Mouse (Mus musculus) heart, postnatal 36 days (tissue): ENCODE data around the gene Ranbp1. TPM values are rescaled to one million over a fixed set of nuclear protein-coding genes. Genes with fewer than 3 reads are reported as not detected.
A peak's percentile ranks its signal among the peaks of the same experiment; 100 is the strongest.
"Not testable (repeated sequence)": the region's sequence is repeated elsewhere in the genome, so short reads cannot be mapped to it uniquely, and the experiment has no call there.

Experiments
- DNase-seq, 2 experiments: peaks; one replicate each; pipeline ENCODE4 v3.0.0; 2021 to 2022
- intact Hi-C: fragments of 180-260 bp; cut with DNase I; formaldehyde crosslinking; loops from one replicate; pipeline ENCODE4 v1.15.1; 2025
- total RNA-seq, 2 experiments: library from RNA; stranded (reverse); gene quantifications; 2 replicates each; pipeline ENCODE4 v1.2.3; 2021

Ranbp1 gene
- 10 to 100 TPM; 34.5 to 42.1 TPM for total RNA-seq

DNA sequence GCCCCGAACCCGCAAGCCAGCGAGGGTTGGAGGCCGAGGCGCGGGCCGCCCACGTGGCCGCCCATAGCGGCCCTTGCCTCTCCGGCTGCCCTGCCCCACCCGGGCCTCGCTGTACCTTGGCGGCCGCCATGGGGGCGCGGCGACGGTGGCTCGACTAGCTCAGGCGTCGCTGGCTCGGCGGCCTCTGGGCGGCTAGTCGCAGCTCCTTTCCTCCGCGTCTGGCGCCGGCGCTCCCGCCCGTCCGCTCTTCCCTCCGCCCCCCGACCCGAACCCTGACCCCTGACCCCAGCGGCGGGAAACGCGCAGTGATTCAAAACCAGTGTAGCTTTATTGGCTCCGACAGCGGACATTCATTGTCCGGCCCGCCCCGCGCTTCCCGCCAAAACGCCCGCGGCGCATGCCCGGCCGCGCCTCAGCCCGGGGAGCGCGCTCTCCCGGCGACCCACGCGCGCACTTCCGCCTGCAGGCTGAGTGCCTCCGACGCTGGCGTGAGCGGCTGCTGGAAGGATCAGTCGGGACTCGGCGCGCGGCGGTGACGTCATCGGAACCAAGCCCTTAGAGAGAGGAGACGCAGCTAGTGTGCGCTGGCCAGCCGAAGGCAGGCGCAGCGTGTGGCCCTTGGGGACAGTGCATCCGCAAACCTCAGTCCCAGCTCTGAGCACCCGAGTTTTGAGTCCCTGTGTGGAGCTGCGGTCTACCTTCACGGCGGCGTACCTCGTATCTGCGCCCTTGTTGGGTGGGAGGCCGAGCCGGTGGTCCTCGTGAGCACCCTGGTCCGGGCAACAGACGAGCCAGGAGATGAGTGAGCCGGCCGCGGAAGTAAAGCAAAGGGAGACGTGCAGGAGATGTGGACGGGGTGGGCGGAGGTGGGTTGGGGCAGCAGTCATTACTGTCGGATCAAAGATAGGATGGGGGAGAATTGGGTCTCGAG is at the start of gene Ranbp1, which contains the start of gene Trmt2a:
TSS of gene Ranbp1 (minus strand) at position 300 of the 931 bp plus-strand sequence.
TSS of gene Trmt2a (plus strand) at position 247 of the 931 bp plus-strand sequence.
- DNase-seq, result peak; percentile 98 to 99
- intact Hi-C loops, result loop anchor here (1.0 to 2.0 kb wide), 2 partner anchors 13 to 40 kb away; partner anchors contain the start of genes Dgcr8 and Zdhhc8

DNA sequence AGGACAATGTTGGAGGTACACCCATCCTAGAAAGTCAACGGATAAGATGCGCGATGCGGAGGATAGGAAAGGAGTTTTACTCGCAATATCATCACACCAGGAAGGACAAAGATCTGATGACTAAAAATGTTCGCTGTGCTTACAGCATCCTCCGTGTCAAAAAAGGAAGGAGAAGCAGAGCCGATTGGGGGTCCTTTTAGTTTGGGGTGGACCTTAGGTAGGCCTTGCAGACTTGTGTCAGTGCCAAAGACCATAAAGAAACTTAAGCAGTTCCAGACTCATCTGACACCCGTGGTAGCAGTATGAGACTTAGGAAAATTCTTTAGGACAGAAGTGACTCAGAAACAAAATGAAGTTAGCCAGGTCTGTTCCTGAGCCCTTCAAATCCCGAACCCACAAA is 41.1 kb upstream of the Ranbp1 start:
- DNase-seq, result not testable (repeated sequence)
- intact Hi-C loops, result loop anchor here (2.0 kb wide), 1 partner anchor 41 kb away; the partner anchor contains the start of genes Ranbp1 and Trmt2a

DNA sequence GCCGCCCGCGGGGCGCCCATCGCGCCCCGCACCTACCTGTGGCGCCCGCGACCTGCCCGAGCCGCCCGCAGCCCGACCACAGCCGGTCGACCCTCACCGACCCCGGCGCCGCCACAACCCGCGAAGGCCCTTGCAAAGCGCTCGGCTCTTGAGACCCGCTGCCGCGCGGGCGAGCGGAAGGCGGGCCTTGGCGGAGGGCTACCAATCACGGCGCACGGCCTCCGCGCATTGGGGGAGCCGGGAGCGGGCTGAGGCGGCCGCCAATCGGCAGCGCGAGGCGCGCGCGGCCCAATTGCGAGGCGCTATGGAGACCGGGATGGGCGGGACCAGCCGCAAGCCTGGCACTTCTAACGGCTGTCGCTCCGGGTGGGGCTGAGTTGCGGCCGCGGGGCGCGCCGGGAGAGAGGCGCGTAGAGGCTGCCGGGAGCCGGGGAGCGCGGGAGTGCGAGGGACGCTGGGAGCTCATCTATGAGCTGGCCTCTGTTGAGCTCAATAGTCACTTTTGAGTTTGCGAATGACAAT is 40.6 kb upstream of the Ranbp1 start, which contains the start of gene Dgcr8:
TSS of gene Dgcr8 (minus strand) at position 180 of the 522 bp plus-strand sequence.
- intact Hi-C loops, result loop anchor here (2.0 kb wide), 1 partner anchor 40 kb away; the partner anchor contains the start of genes Ranbp1 and Trmt2a
- DNase-seq, result peak; percentile 96 to 97

DNA sequence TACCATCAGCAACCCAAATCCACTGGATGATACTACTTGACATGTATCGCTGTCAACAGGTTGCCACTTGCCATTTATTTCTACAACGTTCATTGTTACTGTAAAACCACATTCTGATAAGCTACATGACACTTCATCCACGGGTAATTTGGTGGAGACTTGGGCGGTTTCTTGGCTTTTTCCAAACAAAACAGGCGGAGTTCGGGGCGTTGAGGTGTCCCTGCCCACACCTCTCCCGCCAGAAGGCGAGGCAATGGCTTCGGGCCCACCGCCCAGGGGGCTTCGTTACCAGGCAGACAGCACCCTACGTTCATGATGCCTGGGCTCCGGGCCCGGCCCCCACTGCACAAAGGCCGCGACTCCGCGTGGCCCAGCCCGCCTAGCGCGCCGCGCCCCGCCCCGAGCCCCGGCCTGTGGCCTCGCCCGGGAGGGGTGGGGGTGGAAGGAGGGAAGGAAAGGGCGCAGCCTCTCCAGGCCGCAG is 40.1 kb upstream of the Ranbp1 start:
- DNase-seq, result no peak
- intact Hi-C loops, result loop anchor here (2.0 kb wide), 1 partner anchor 40 kb away; the partner anchor contains the start of genes Ranbp1 and Trmt2a

DNA sequence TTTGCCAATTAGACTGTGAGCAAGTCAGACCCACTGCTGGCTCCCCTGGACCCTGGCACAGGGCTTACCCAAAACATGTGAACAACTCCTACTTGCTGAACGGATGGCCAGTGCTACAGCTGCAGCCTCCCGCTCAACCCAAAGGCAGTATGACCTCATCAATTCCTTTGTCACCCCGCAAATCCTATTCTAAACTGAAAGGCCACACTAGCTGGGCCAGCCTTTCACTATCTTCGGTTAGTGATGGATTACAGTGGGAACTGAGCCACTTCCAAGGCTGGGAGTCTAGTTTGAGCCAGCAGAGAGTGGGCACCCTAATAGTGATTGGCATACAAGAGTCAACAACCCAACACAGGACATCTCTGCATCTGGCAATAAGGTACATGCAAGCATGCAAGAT is 39.6 kb upstream of the Ranbp1 start:
- DNase-seq, result no peak
- intact Hi-C loops, result loop anchor here (2.0 kb wide), 1 partner anchor 39 kb away; the partner anchor contains the start of genes Ranbp1 and Trmt2a

DNA sequence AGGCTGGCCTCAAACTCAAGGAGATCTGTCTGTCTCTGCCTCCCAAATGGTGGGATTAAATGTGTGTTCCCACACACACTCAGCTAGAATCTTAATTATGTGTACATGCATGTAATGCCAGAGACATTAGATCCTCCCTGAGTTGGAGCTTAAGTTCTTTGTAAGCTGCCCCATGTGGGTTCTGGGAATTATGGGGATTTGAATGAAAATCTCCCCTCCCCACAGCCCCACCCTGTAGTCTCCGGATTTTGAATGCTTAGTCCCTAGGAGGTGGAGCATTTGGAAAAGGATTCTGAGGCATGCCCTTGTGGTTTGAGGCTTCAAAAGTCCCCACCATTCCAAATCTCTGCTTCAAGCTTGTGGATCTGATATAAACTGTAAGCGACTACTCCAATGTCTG is 26.6 kb upstream of the Ranbp1 start:
- intact Hi-C loops, result no loop called here
- DNase-seq, result no peak

DNA sequence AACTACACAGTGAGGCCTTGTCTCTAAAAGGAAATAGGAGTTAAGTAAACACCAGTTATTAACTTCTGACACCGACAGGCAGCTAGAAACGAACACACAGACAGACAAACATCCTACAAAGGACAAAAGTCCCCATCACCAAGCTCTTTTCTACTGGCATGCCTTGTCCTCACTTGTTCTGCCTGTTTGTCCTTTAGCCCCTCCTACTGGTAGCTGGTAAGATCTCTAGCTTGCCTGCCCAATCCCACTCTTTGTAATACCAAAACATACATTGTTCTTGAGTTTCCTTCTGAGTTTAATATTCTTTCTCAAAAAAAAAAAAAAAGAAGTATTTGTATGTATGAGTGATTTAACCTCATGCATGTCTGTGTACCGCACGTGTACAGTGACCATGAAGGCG is 19.6 kb upstream of the Ranbp1 start:
- intact Hi-C loops, result no loop called here
- DNase-seq, result no peak

DNA sequence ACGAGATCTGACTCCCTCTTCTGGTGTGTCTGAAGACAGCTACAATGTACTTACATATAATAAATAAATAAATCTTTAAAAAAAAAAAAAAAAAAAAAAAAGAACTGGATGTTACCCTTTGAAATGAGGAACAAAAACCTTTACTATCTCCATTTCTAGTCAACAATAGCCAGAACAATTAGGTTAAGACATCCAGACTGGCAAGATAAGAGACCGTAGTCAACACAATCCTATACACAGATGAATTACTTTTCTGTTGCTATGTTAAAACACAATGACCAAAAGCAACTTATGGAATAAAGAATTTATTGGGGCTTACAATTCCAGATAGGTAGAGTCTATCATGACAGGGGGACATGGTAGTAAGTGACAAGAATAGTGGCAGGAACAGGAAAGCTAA is 16.5 kb upstream of the Ranbp1 start:
- no peak for DNase-seq
- intact Hi-C loops, result no loop called here

DNA sequence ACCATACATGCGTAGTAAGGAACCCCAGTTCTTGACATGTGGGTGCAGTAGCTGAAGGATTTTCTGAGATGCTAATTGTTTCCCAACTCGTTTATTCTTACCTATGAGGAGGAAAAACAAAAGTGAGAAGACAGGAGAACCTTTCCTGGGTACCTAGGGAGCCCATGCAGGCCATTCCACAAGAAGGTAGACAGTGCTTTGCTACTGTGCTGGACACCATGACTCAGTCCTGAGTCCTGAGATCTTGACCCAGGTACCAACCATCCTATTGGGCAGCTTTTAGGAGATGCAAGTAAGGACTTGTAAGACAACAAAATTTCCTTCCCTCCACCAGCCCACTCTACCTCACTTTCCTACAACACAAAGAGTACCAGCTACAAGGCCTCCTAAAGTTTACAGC is 9.7 kb upstream of the Ranbp1 start, which contains the start of gene Gm49776:
TSS of gene Gm49776 (minus strand) at position 101 of the 400 bp plus-strand sequence.
- intact Hi-C loops, result no loop called here
- no peak for DNase-seq

DNA sequence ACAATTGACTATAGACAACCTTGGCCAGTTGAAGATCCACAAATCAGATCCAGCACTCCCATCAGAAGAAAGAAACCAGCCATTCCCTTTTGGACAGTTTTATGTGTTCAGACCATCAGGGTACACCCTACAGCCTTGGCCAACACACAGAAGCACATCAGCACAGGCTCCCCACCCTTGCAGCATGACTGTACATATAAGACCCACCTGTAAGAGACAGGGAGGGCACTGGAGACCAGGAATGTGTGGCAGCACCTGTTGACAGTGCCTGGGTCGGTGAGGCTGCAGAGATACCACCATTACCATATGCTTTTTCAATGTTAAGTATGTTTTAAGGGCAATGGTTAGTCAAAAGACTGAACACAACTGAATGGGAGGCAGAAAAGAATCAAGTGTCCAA is 5.3 kb upstream of the Ranbp1 start:
- no peak for DNase-seq
- intact Hi-C loops, result no loop called here

DNA sequence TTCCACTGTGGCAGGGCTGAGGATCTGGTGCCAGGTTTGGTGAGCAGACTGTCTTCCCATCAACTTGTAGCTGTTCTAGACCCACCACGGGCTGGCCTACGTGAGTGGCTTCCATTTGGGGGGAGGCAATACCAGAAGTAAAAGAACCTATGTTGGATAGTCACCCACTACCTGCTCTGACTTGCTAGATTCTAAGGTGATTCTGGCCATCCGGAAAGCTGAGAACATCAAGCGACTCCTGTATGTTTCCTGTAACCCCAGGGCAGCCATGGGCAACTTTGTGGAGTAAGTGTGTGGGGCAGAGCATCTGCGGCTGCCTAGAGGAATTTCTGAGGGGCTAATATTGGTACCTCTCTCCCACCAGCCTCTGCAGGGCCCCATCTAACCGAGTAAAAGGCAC is 4.2 kb upstream of the Ranbp1 start:
- no peak for DNase-seq
- intact Hi-C loops, result no loop called here

DNA sequence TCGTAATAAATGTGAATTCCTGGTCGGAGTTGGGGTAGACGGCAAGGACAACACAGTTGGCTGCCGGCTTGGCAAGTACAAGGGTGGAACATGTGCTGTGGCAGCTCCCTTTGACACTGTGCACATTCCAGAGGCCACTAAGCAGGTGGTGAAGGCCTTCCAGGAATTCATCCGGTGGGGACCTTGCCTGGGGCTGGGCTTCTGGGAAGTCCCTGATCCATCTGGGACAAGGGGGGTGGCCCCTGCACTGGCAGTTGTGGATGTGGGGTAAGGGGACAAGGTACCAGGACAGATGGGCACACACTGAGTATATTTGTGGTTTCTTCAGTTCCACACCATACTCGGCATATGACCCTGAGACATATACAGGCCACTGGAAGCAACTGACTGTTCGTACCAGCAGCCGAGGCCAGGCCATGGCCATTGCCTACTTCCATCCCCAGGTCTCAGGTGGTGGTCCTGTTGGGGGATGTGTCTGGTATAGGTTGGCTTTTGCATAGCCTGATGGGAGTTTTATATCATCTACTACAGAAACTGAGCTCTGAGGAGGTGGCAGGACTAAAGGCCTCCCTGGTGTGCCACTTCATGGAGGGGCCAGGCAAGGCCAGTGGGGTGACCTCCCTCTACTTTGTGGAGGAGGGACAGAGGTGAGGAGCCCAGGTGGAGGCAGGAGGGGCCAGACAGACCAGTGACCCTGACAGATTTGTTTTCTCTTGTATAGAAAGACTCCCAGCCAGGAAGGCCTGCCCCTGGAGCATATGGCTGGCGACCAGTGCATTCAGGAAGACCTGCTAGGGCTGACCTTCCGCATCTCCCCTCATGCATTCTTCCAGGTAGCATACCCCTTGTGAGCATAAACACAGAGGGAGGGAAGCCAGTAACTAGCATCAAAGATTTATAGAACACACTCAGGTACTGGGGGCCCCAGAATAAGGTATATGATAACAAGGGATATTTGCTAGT is 2.6 kb upstream of the Ranbp1 start:
- no peak for DNase-seq
- intact Hi-C loops, result no loop called here

DNA sequence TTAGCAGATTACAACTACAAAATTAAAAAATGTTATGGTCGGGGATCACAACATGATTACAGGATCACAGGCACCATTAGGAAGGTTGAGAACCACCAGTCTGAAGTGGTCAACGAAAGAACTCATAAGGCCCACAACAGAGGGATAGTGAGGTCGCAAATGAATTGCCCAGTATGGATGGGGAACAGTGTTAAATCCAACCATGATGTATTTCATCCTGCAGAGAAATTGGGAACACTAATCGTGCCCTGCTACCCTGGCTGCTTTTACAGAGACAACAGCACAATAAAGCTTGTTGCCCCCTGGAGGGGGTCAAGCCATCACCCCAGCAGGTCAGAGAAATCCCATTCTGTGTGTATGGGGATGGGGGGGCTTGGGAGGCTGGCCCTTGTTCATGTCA is 1.7 kb upstream of the Ranbp1 start:
- DNase-seq, result no peak
- intact Hi-C loops, result no loop called here

DNA sequence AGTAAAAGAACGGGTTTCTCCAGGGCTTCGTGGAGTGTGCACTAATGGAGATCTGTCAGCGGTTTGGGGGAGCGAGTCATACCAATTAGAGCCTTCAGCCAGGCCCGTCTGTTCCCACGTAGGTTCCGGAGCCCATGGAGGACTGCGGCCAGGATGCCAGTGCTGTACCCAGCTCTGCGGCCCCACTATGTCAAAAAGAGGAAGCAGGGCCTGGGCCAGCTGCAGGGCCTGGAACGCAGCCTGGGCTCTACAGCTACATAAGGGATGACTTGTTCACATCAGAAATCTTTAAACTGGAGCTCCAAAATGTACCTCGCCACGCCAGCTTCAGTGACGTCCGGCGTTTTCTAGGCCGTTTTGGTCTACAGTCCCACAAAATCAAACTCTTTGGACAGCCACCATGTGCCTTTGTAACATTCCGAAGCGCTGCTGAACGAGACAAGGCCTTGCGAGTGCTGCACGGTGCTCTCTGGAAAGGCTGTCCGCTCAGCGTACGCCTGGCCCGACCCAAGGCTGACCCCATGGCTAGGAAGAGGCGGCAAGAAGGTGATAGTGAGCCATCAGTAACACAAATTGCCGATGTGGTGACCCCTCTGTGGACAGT is 934 bp upstream of the Ranbp1 start:
- peak in 1 of 2 experiments; percentile 47 for DNase-seq
- intact Hi-C loops, result loop anchor here (2.0 kb wide), 1 partner anchor 39 kb away; the partner anchor contains the start of gene Dgcr8

DNA sequence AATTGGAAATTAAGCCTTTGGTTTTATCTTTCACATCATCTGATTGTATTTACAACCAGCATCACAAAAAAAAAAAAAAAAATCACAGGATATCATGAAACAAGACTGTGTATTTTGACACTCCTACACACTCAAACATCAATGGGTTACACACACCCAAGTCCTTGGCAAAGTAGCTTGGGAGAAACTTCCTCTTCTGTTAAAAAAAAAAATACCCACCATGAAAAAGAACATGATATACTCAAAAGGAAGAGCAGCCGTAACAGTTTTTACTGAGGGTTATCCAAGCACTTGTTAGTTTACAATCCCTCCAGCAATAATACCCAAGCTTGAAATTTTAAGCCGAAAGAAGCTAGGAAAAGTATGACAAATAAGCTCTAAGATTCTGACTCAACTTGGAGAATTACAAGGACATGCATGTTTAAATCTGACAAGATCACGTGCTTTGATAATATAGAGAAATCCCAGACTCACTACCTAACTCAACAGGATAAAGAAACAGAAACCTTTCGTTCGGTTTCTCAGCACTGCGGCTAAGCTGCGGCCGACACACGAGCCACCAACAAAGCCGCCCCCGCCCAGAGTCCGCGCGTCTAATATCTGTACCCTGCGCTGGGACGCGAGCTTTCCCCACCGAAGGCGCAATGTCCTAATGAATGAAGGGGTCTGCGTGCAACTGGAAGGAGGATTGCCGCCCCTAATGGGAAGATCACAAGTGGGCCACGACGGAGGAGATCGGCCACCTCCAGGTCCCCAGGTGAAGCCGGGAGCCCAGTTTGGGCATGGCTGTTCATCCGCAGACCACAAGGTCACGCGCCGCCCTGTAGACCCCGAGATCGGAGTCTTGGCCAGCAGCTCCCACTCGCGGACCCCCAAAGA is 772 bp downstream of the Ranbp1 start:
- intact Hi-C loops, result loop anchor here (1.0 to 2.0 kb wide), 2 partner anchors 12 to 41 kb away; partner anchors contain the start of genes Dgcr8 and Zdhhc8
- DNase-seq, result no peak

DNA sequence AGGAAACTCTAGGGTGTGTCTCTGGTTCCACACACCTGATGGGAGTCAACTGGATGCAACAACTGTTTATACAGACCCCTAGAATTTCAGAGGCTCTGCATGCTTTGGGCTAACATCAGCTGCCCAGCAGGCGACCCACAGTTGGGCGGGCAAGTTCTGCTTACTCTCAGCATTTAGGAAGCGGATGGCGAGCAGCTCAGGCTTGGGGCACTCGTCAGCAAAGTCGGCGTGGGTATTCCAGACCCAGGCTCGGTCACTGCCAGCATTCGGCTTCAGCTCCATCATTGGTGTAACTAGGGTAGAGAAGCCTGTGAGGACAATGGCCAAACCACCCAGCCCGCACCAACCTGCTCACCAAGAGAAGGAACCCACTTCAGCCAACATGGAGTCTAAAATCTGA is 7.0 kb downstream of the Ranbp1 start:
- no peak for DNase-seq
- intact Hi-C loops, result no loop called here

DNA sequence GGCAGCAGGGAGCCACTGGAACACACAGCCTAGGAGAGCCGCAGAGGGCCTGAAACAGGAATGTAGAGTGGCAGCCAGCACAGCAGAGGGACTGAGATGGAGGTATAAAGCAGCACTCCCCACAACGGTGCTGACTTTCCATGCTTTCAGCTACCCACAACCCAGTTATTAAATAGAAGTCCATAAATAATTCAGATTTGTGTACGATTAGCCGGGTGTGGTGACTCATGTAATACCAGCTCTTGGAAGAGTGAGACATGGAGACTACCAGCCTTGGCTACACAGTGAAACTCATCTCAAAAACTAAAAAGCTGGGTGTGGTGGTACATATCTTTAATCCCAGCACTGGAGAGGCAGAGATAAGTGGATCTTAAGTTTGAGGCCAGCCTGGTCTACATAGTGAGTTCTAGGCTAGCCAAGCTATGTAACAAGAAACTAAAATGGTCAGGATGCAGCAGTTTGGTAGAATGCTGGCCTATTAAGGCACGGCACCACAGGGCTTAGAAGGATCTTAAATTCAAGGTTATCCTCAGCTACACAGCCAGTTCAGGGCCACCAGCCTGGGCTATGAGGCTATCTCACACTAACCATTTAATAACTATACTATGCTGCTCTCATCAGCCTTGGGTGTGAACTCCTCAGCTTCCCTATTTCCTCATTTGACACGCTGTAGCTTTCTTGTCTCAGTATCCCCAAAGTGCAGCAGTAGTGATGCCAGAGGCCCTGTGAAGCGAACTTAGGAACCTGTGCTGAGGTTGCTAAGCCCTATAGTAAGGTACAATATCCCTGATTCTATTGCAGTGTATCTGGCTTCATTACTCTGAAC is 11.6 kb downstream of the Ranbp1 start:
- intact Hi-C loops, result no loop called here
- no peak for DNase-seq
